Mouse (Mus musculus): Measurements from ENCODE around the gene Entpd7. TPM values are rescaled to one million over a fixed set of nuclear protein-coding genes. Genes with fewer than 3 reads are reported as not detected.

Entpd7 gene
- polyA plus RNA-seq, 1 experiment from 2014 or later: 16.5 TPM

GRCm38 (mm10) chr19:43669136-43669759, 20.2 kb upstream of the Entpd7 start:
- DNase-seq (ENCODE audit: low spot score): no peak
- 71% methylated on average over 8 of the region's 8 CpGs for WGBS
- no peaks in the 10 kb centered on the region for H3K9me3 ChIP-seq (ENCODE audit: control insufficient read depth, low read length)

GRCm38 (mm10) chr19:43671054-43671453, 18.4 kb upstream of the Entpd7 start:
- Histone ChIP-seq H3K27me3 (replicated peaks; ENCODE audit: control insufficient read depth, insufficient read depth, low read length) (no peaks in the 10 kb centered on the region), H3K4me2 (ENCODE audit: low read length) (no peak overlapping the region), H3K4me1 (replicated peaks; ENCODE audit: control insufficient read depth, insufficient read depth, low read length) (peaks cover 12% of the 10 kb centered on the region), H3K27ac (ENCODE audit: low read depth) (no peak overlapping the region), H3K9ac (ENCODE audit: low read length) (no peak overlapping the region), H3K4me3 (ENCODE audit: low read depth, low read length) (no peak overlapping the region), H3K9me3 (ENCODE audit: control insufficient read depth, low read length) (no peaks in the 10 kb centered on the region), H3K36me3 (ENCODE audit: control insufficient read depth, insufficient read depth, low read length) (peaks cover 5% of the 10 kb centered on the region; the same call in 1 of the 2 replicates)
- ATAC-seq (replicated peaks; ENCODE audit: low FRiP score, low TSS enrichment, low read depth) (no peak), DNase-seq (ENCODE audit: low spot score) (no peak)
- 77% methylated on average over 7 of the region's 7 CpGs for WGBS

More at GRCm38 (mm10) chr19:43669136-43669759, 20.2 kb upstream of the Entpd7 start:
- ATAC-seq (replicated peaks; ENCODE audit: low FRiP score, low TSS enrichment, low read depth): no peak
- no peak overlapping the region for H3K4me3 ChIP-seq (ENCODE audit: low read depth, low read length)
- no peak overlapping the region for H3K27ac ChIP-seq (ENCODE audit: low read depth)
- H3K27me3 ChIP-seq (replicated peaks; ENCODE audit: control insufficient read depth, insufficient read depth, low read length): no peaks in the 10 kb centered on the region
- peaks cover 11% of the 10 kb centered on the region; the same call in 1 of the 2 replicates for H3K4me1 ChIP-seq (replicated peaks; ENCODE audit: control insufficient read depth, insufficient read depth, low read length)
- H3K9ac ChIP-seq (ENCODE audit: low read length): no peak overlapping the region
- H3K36me3 ChIP-seq (ENCODE audit: control insufficient read depth, insufficient read depth, low read length): peaks cover 12% of the 10 kb centered on the region
- H3K4me2 ChIP-seq (ENCODE audit: low read length): no peak overlapping the region

- Histone ChIP-seq H3K4me1 (replicated peaks; ENCODE audit: control insufficient read depth, insufficient read depth, low read length) (peaks cover 19% of the 10 kb centered on the region), H3K4me3 (ENCODE audit: low read depth, low read length) (peak overlapping the region; percentile 96), H3K27me3 (replicated peaks; ENCODE audit: control insufficient read depth, insufficient read depth, low read length) (no peaks in the 10 kb centered on the region), H3K4me2 (ENCODE audit: low read length) (peak overlapping the region; percentile 83), H3K36me3 (ENCODE audit: control insufficient read depth, insufficient read depth, low read length) (no peaks in the 10 kb centered on the region), H3K9ac (ENCODE audit: low read length) (peak overlapping the region; percentile 87), H3K27ac (ENCODE audit: low read depth) (peak overlapping the region; percentile 76), H3K9me3 (ENCODE audit: control insufficient read depth, low read length) (no peaks in the 10 kb centered on the region)
- 6% methylated on average over 21 of the region's 21 CpGs for WGBS
- DNase-seq (ENCODE audit: low spot score) (no peak), ATAC-seq (replicated peaks; ENCODE audit: low FRiP score, low TSS enrichment, low read depth) (no peak)
Measured at GRCm38 (mm10) chr19:43673513-43674315, 15.8 kb upstream of the Entpd7 start.

- Histone ChIP-seq H3K36me3 (ENCODE audit: control insufficient read depth, insufficient read depth, low read length) (no peaks in the 10 kb centered on the region), H3K4me1 (replicated peaks; ENCODE audit: control insufficient read depth, insufficient read depth, low read length) (peaks cover 19% of the 10 kb centered on the region), H3K27ac (ENCODE audit: low read depth) (peak overlapping the region; percentile 76), H3K9ac (ENCODE audit: low read length) (peak overlapping the region; percentile 87), H3K4me2 (ENCODE audit: low read length) (peak overlapping the region; percentile 83), H3K4me3 (ENCODE audit: low read depth, low read length) (peak overlapping the region; percentile 96), H3K9me3 (ENCODE audit: control insufficient read depth, low read length) (no peaks in the 10 kb centered on the region), H3K27me3 (replicated peaks; ENCODE audit: control insufficient read depth, insufficient read depth, low read length) (no peaks in the 10 kb centered on the region)
- WGBS: 2% methylated on average over 29 of the region's 29 CpGs
- peak; percentile 79 for DNase-seq (ENCODE audit: low spot score)
- peak; percentile 22 for ATAC-seq (replicated peaks; ENCODE audit: low FRiP score, low TSS enrichment, low read depth)
Measured at GRCm38 (mm10) chr19:43674316-43674689, 15.2 kb upstream of the Entpd7 start.

- H3K9me3 ChIP-seq (ENCODE audit: control insufficient read depth, low read length): no peaks in the 10 kb centered on the region
- peak; percentile 98 for DNase-seq (ENCODE audit: low spot score)
- peak within 1 kb of the TSS; percentile 83 for H3K4me2 ChIP-seq (ENCODE audit: low read length)
- H3K27ac ChIP-seq (ENCODE audit: low read depth): peak within 1 kb of the TSS; percentile 98
- peak within 1 kb of the TSS; percentile 96 for H3K4me3 ChIP-seq (ENCODE audit: low read depth, low read length)
- peaks cover 19% of the 10 kb centered on the region for H3K4me1 ChIP-seq (replicated peaks; ENCODE audit: control insufficient read depth, insufficient read depth, low read length)
- H3K9ac ChIP-seq (ENCODE audit: low read length): peak within 1 kb of the TSS; percentile 87
- ATAC-seq (replicated peaks; ENCODE audit: low FRiP score, low TSS enrichment, low read depth): peak; percentile 97
- no peaks in the 10 kb centered on the region for H3K27me3 ChIP-seq (replicated peaks; ENCODE audit: control insufficient read depth, insufficient read depth, low read length)
- under 1% methylated on average over 77 of the region's 79 CpGs for WGBS
- H3K36me3 ChIP-seq (ENCODE audit: control insufficient read depth, insufficient read depth, low read length): no peaks in the 10 kb centered on the region
Measured at GRCm38 (mm10) chr19:43674730-43675524, 14.5 kb upstream of the Entpd7 start, which contains the start of gene Slc25a28. Gene Slc25a28, minus strand, starts transcription at chr19:43674881.

GRCm38 (mm10) chr19:43675525-43676400, 13.7 kb upstream of the Entpd7 start:
- Histone ChIP-seq H3K4me2 (ENCODE audit: low read length) (peak overlapping the region; percentile 81), H3K27ac (ENCODE audit: low read depth) (peak overlapping the region; percentile 98), H3K4me1 (replicated peaks; ENCODE audit: control insufficient read depth, insufficient read depth, low read length) (peaks cover 19% of the 10 kb centered on the region), H3K4me3 (ENCODE audit: low read depth, low read length) (peak overlapping the region; percentile 96), H3K9ac (ENCODE audit: low read length) (peak overlapping the region; percentile 87), H3K36me3 (ENCODE audit: control insufficient read depth, insufficient read depth, low read length) (no peaks in the 10 kb centered on the region), H3K27me3 (replicated peaks; ENCODE audit: control insufficient read depth, insufficient read depth, low read length) (no peaks in the 10 kb centered on the region), H3K9me3 (ENCODE audit: control insufficient read depth, low read length) (no peaks in the 10 kb centered on the region)
- DNase-seq (ENCODE audit: low spot score): no peak
- no peak for ATAC-seq (replicated peaks; ENCODE audit: low FRiP score, low TSS enrichment, low read depth)
- 2% methylated on average over 43 of the region's 43 CpGs for WGBS

GRCm38 (mm10) chr19:43678467-43679003, 10.9 kb upstream of the Entpd7 start:
- no peak for ATAC-seq (replicated peaks; ENCODE audit: low FRiP score, low TSS enrichment, low read depth)
- Histone ChIP-seq H3K4me2 (ENCODE audit: low read length) (peak overlapping the region; percentile 6; the same call in 1 of the 2 replicates), H3K27ac (ENCODE audit: low read depth) (no peak overlapping the region), H3K9ac (ENCODE audit: low read length) (no peak overlapping the region), H3K27me3 (replicated peaks; ENCODE audit: control insufficient read depth, insufficient read depth, low read length) (no peaks in the 10 kb centered on the region), H3K4me3 (ENCODE audit: low read depth, low read length) (no peak overlapping the region), H3K9me3 (ENCODE audit: control insufficient read depth, low read length) (no peaks in the 10 kb centered on the region), H3K36me3 (ENCODE audit: control insufficient read depth, insufficient read depth, low read length) (no peaks in the 10 kb centered on the region), H3K4me1 (replicated peaks; ENCODE audit: control insufficient read depth, insufficient read depth, low read length) (peaks cover 9% of the 10 kb centered on the region)
- 55% methylated on average over 8 of the region's 8 CpGs for WGBS
- DNase-seq (ENCODE audit: low spot score): no peak
